Mouse (Mus musculus): ENCODE data around the gene Nlrc5. TPM values are rescaled to one million over a fixed set of nuclear protein-coding genes. Genes with fewer than 3 reads are reported as not detected.

The Nlrc5 gene
- polyA plus RNA-seq, 1 experiment from 2014 or later = 0.16 TPM

GRCm38 (mm10) chr8:94521481-94521880 is 87.3 kb downstream of the Nlrc5 start:
- Histone ChIP-seq H3K36me3 (no peaks in the 10 kb centered on the region), H3K27ac (replicated peaks) (no peak overlapping the region), H3K4me1 (0 out of 2 replicates have a peak, but pooled peaks cover 2% of the 10 kb centered on the region), H3K4me3 (no peak overlapping the region), H3K27me3 (ENCODE audit: low read depth, poor library complexity, severe bottlenecking) (no peaks in the 10 kb centered on the region), H3K9me3 (replicated peaks) (no peaks in the 10 kb centered on the region)
- no peak for DNase-seq (ENCODE audit: low spot score)
- WGBS = 64% methylated on average over 4 of the region's 4 CpGs

GRCm38 (mm10) chr8:94522482-94522881 is 88.3 kb downstream of the Nlrc5 start:
- Histone ChIP-seq H3K27ac (replicated peaks) (no peak overlapping the region), H3K27me3 (ENCODE audit: low read depth, poor library complexity, severe bottlenecking) (no peaks in the 10 kb centered on the region), H3K36me3 (no peaks in the 10 kb centered on the region), H3K4me1 (0 out of 2 replicates have a peak, but pooled peaks cover 2% of the 10 kb centered on the region), H3K4me3 (no peak overlapping the region), H3K9me3 (replicated peaks) (no peaks in the 10 kb centered on the region)
- WGBS = 84% methylated on average over 3 of the region's 3 CpGs
- DNase-seq (ENCODE audit: low spot score) = no peak

GRCm38 (mm10) chr8:94524554-94524953 is 90.4 kb downstream of the Nlrc5 start:
- no peak for DNase-seq (ENCODE audit: low spot score)
- Histone ChIP-seq H3K4me1 (0 out of 2 replicates have a peak, but pooled peaks cover 2% of the 10 kb centered on the region), H3K27ac (replicated peaks) (no peak overlapping the region), H3K4me3 (no peak overlapping the region), H3K36me3 (no peaks in the 10 kb centered on the region), H3K9me3 (replicated peaks) (no peaks in the 10 kb centered on the region), H3K27me3 (ENCODE audit: low read depth, poor library complexity, severe bottlenecking) (peaks cover 6% of the 10 kb centered on the region; the same call in 1 of the 2 replicates)
- WGBS = 91% methylated on average over 9 of the region's 9 CpGs

- Histone ChIP-seq H3K36me3 (no peaks in the 10 kb centered on the region), H3K4me1 (peaks cover 6% of the 10 kb centered on the region), H3K27ac (replicated peaks) (no peak overlapping the region), H3K27me3 (ENCODE audit: low read depth, poor library complexity, severe bottlenecking) (peaks cover 31% of the 10 kb centered on the region), H3K9me3 (replicated peaks) (no peaks in the 10 kb centered on the region), H3K4me3 (no peak overlapping the region)
- 85% methylated on average over 7 of the region's 7 CpGs for WGBS
- DNase-seq (ENCODE audit: low spot score) = no peak
Measured at GRCm38 (mm10) chr8:94527178-94527577, 93.0 kb downstream of the Nlrc5 start.

GRCm38 (mm10) chr8:94528245-94528644 is 94.1 kb downstream of the Nlrc5 start:
- H3K36me3 ChIP-seq = no peaks in the 10 kb centered on the region
- H3K27ac ChIP-seq (replicated peaks) = no peak overlapping the region
- WGBS = 45% methylated on average over 4 of the region's 4 CpGs
- no peak overlapping the region for H3K4me3 ChIP-seq
- DNase-seq (ENCODE audit: low spot score) = peak; percentile 59
- peaks cover 17% of the 10 kb centered on the region for H3K4me1 ChIP-seq
- no peaks in the 10 kb centered on the region for H3K9me3 ChIP-seq (replicated peaks)
- H3K27me3 ChIP-seq (ENCODE audit: low read depth, poor library complexity, severe bottlenecking) = peaks cover 40% of the 10 kb centered on the region

- peaks cover 57% of the 10 kb centered on the region for H3K27me3 ChIP-seq (ENCODE audit: low read depth, poor library complexity, severe bottlenecking)
- H3K27ac ChIP-seq (replicated peaks) = no peak overlapping the region
- no peak for DNase-seq (ENCODE audit: low spot score)
- no peak overlapping the region for H3K4me3 ChIP-seq
- WGBS = 77% methylated on average over 4 of the region's 4 CpGs
- H3K36me3 ChIP-seq = no peaks in the 10 kb centered on the region
- H3K9me3 ChIP-seq (replicated peaks) = no peaks in the 10 kb centered on the region
- H3K4me1 ChIP-seq = peaks cover 33% of the 10 kb centered on the region
Measured at GRCm38 (mm10) chr8:94529875-94530274, 95.7 kb downstream of the Nlrc5 start.

- no peak overlapping the region for H3K27ac ChIP-seq (replicated peaks)
- DNase-seq (ENCODE audit: low spot score) = no peak
- 95% methylated on average over 4 of the region's 4 CpGs for WGBS
- peaks cover 41% of the 10 kb centered on the region for H3K4me1 ChIP-seq
- H3K27me3 ChIP-seq (ENCODE audit: low read depth, poor library complexity, severe bottlenecking) = peaks cover 64% of the 10 kb centered on the region
- H3K4me3 ChIP-seq = no peak overlapping the region
- H3K36me3 ChIP-seq = no peaks in the 10 kb centered on the region
- no peaks in the 10 kb centered on the region for H3K9me3 ChIP-seq (replicated peaks)
Measured at GRCm38 (mm10) chr8:94530643-94531042, 96.5 kb downstream of the Nlrc5 start.

GRCm38 (mm10) chr8:94532000-94532399 is 97.8 kb downstream of the Nlrc5 start:
- under 1% methylated on average over 8 of the region's 8 CpGs for WGBS
- Histone ChIP-seq H3K4me3 (peak overlapping the region; percentile 75), H3K4me1 (peaks cover 44% of the 10 kb centered on the region), H3K9me3 (replicated peaks) (no peaks in the 10 kb centered on the region), H3K27ac (replicated peaks) (peak overlapping the region; percentile 92), H3K27me3 (ENCODE audit: low read depth, poor library complexity, severe bottlenecking) (peaks cover 77% of the 10 kb centered on the region), H3K36me3 (no peaks in the 10 kb centered on the region)
- peak; percentile 55 for DNase-seq (ENCODE audit: low spot score)

GRCm38 (mm10) chr8:94532525-94532872 is 98.3 kb downstream of the Nlrc5 start:
- no peak for DNase-seq (ENCODE audit: low spot score)
- Histone ChIP-seq H3K4me3 (peak overlapping the region; percentile 75), H3K9me3 (replicated peaks) (no peaks in the 10 kb centered on the region), H3K36me3 (no peaks in the 10 kb centered on the region), H3K4me1 (peaks cover 44% of the 10 kb centered on the region), H3K27me3 (ENCODE audit: low read depth, poor library complexity, severe bottlenecking) (peaks cover 82% of the 10 kb centered on the region), H3K27ac (replicated peaks) (peak overlapping the region; percentile 92)
- under 1% methylated on average over 34 of the region's 34 CpGs for WGBS

- H3K27me3 ChIP-seq (ENCODE audit: low read depth, poor library complexity, severe bottlenecking) = peaks cover 86% of the 10 kb centered on the region
- no peaks in the 10 kb centered on the region for H3K9me3 ChIP-seq (replicated peaks)
- WGBS = under 1% methylated on average over 78 of the region's 81 CpGs
- H3K27ac ChIP-seq (replicated peaks) = peak within 1 kb of the TSS; percentile 92
- peak within 1 kb of the TSS; percentile 75 for H3K4me3 ChIP-seq
- peaks cover 44% of the 10 kb centered on the region for H3K4me1 ChIP-seq
- no peaks in the 10 kb centered on the region for H3K36me3 ChIP-seq
- peak; percentile 78 for DNase-seq (ENCODE audit: low spot score)
Measured at GRCm38 (mm10) chr8:94532873-94533671, 98.9 kb downstream of the Nlrc5 start, which contains the start of gene Cpne2. TSS of gene Cpne2 (plus strand) at chr8:94532990.

- Histone ChIP-seq H3K27ac (replicated peaks) (no peak overlapping the region), H3K27me3 (ENCODE audit: low read depth, poor library complexity, severe bottlenecking) (peaks cover 81% of the 10 kb centered on the region), H3K36me3 (no peaks in the 10 kb centered on the region), H3K9me3 (replicated peaks) (no peaks in the 10 kb centered on the region), H3K4me3 (no peak overlapping the region), H3K4me1 (peaks cover 44% of the 10 kb centered on the region)
- no peak for DNase-seq (ENCODE audit: low spot score)
- WGBS = 55% methylated on average over 4 of the region's 4 CpGs
Measured at GRCm38 (mm10) chr8:94534612-94535011, 100.5 kb downstream of the Nlrc5 start.

- peaks cover 71% of the 10 kb centered on the region for H3K27me3 ChIP-seq (ENCODE audit: low read depth, poor library complexity, severe bottlenecking)
- no peaks in the 10 kb centered on the region for H3K36me3 ChIP-seq
- no peak overlapping the region for H3K4me3 ChIP-seq
- WGBS = 78% methylated on average over 7 of the region's 7 CpGs
- DNase-seq (ENCODE audit: low spot score) = no peak
- no peaks in the 10 kb centered on the region for H3K9me3 ChIP-seq (replicated peaks)
- no peak overlapping the region for H3K27ac ChIP-seq (replicated peaks)
- peaks cover 52% of the 10 kb centered on the region for H3K4me1 ChIP-seq
Measured at GRCm38 (mm10) chr8:94535631-94536030, 101.5 kb downstream of the Nlrc5 start.

GRCm38 (mm10) chr8:94537456-94537855 is 103.3 kb downstream of the Nlrc5 start:
- H3K9me3 ChIP-seq (replicated peaks) = no peaks in the 10 kb centered on the region
- H3K27me3 ChIP-seq (ENCODE audit: low read depth, poor library complexity, severe bottlenecking) = peaks cover 52% of the 10 kb centered on the region
- H3K4me3 ChIP-seq = no peak overlapping the region
- peaks cover 54% of the 10 kb centered on the region for H3K4me1 ChIP-seq
- peak overlapping the region; percentile 42; the same call in 1 of the 2 replicates for H3K27ac ChIP-seq (replicated peaks)
- DNase-seq (ENCODE audit: low spot score) = no peak
- WGBS = 93% methylated on average over 2 of the region's 2 CpGs
- H3K36me3 ChIP-seq = no peaks in the 10 kb centered on the region

Data from midbrain, embryonic 10.5 days (tissue).